Mouse (Mus musculus): Measurements from ENCODE around the gene Camta1.

Gene Camta1

GRCm38 (mm10) chr4:151506701-151507100, 355.0 kb downstream of the Camta1 start:
- DNase-seq, result no peak

- no peak for DNase-seq
These were observed 363.0 kb downstream of the Camta1 start for GRCm38 (mm10) chr4:151498481-151499276.

- DNase-seq, result no peak
These were observed 365.1 kb downstream of the Camta1 start for GRCm38 (mm10) chr4:151496581-151496980.

- no peak for DNase-seq
These were observed 366.3 kb downstream of the Camta1 start for GRCm38 (mm10) chr4:151495276-151495882.

- DNase-seq, result no peak
These were observed 368.9 kb downstream of the Camta1 start for GRCm38 (mm10) chr4:151492786-151493185.

- no peak for DNase-seq
These were observed 377.7 kb downstream of the Camta1 start for GRCm38 (mm10) chr4:151483977-151484313.

GRCm38 (mm10) chr4:151483299-151483976, 378.2 kb downstream of the Camta1 start:
- peak; percentile 48 for DNase-seq

GRCm38 (mm10) chr4:151480928-151481327, 380.7 kb downstream of the Camta1 start:
- DNase-seq, result no peak

GRCm38 (mm10) chr4:151477950-151478349, 383.7 kb downstream of the Camta1 start:
- DNase-seq, result no peak

GRCm38 (mm10) chr4:151474895-151475470, 386.7 kb downstream of the Camta1 start:
- no peak for DNase-seq

GRCm38 (mm10) chr4:151471886-151472285, 389.8 kb downstream of the Camta1 start:
- no peak for DNase-seq

- DNase-seq, result no peak
These were observed 393.3 kb downstream of the Camta1 start for GRCm38 (mm10) chr4:151468381-151468780.

GRCm38 (mm10) chr4:151458686-151459085, 403.0 kb downstream of the Camta1 start:
- no peak for DNase-seq

- DNase-seq, result no peak
These were observed 407.1 kb downstream of the Camta1 start for GRCm38 (mm10) chr4:151454611-151455010.

GRCm38 (mm10) chr4:151454065-151454464, 407.6 kb downstream of the Camta1 start:
- DNase-seq, result no peak

- DNase-seq, result no peak
These were observed 409.8 kb downstream of the Camta1 start for GRCm38 (mm10) chr4:151451885-151452284.

GRCm38 (mm10) chr4:151449981-151450380, 411.7 kb downstream of the Camta1 start:
- DNase-seq, result no peak

- DNase-seq, result no peak
These were observed 413.3 kb downstream of the Camta1 start for GRCm38 (mm10) chr4:151448341-151448740.

- no peak for DNase-seq
These were observed 417.0 kb downstream of the Camta1 start for GRCm38 (mm10) chr4:151444665-151445064.

- no peak for DNase-seq
These were observed 423.1 kb downstream of the Camta1 start for GRCm38 (mm10) chr4:151438561-151438960.

GRCm38 (mm10) chr4:151437859-151438258, 423.8 kb downstream of the Camta1 start:
- no peak for DNase-seq

GRCm38 (mm10) chr4:151425133-151425532, 436.5 kb downstream of the Camta1 start:
- DNase-seq, result no peak

- DNase-seq, result no peak
These were observed 438.8 kb downstream of the Camta1 start for GRCm38 (mm10) chr4:151422922-151423321.

GRCm38 (mm10) chr4:151422361-151422760, 439.3 kb downstream of the Camta1 start:
- no peak for DNase-seq

Data from lung, postnatal 14 days (tissue).